Mouse (Mus musculus): ENCODE results near the gene Zfp651. TPM values are rescaled to one million over a fixed set of nuclear protein-coding genes. Genes with fewer than 3 reads are reported as not detected.

The Zfp651 gene
- 13.6 and 14.4 TPM in 2 replicates for polyA plus RNA-seq (2015; fragmentation: Nextera tagmentation; extraction: Ambion mirVana)

GRCm38 (mm10) chr9:121759091-121760081, at the start of gene Zfp651:
Zfp651 (plus strand) TSS chr9:121759330.
- no peaks in the 10 kb centered on the region for H3K27me3 ChIP-seq (ENCODE audit: insufficient read depth, low read length)
- H3K27ac ChIP-seq, result peak within 1 kb of the TSS; percentile 90
- ATAC-seq (replicated peaks; ENCODE audit: low FRiP score, low read depth) (peak; percentile 73), DNase-seq (ENCODE audit: low spot score) (peak; percentile 79)
- H3K9me3 ChIP-seq (replicated peaks; ENCODE audit: low read length), result no peaks in the 10 kb centered on the region
- peaks cover 14% of the 10 kb centered on the region for H3K36me3 ChIP-seq (ENCODE audit: insufficient read depth, low read length)
- 0 out of 2 replicates have a peak, but pooled peaks cover 10% of the 10 kb centered on the region for H3K4me1 ChIP-seq (replicated peaks; ENCODE audit: insufficient read depth, low read length)
- peak within 1 kb of the TSS; percentile 93 for H3K9ac ChIP-seq (ENCODE audit: low read depth, low read length)
- TF ChIP-seq CTCF (IDR thresholded peaks at IDR 0.05; ENCODE audit: low read depth), result 0 out of 2 replicates have a peak, but pooled peaks have one; percentile 14
- WGBS, result under 1% methylated on average over 77 of the region's 97 CpGs
- peak within 1 kb of the TSS; percentile 99 for H3K4me2 ChIP-seq (ENCODE audit: low read length)
- peak within 1 kb of the TSS; percentile 90 for H3K4me3 ChIP-seq (replicated peaks; ENCODE audit: low read depth, low read length)

- WGBS, result 4% methylated on average over 37 of the region's 37 CpGs
Observed at GRCm38 (mm10) chr9:121709898-121710583, 49.1 kb upstream of the Zfp651 start, which contains the start of gene Ss18l2. Ss18l2 (plus strand) TSS chr9:121710329.

GRCm38 (mm10) chr9:121710584-121710975, 48.5 kb upstream of the Zfp651 start:
- Histone ChIP-seq H3K27me3 (ENCODE audit: insufficient read depth, low read length) (no peaks in the 10 kb centered on the region), H3K4me2 (ENCODE audit: low read length) (peak overlapping the region; percentile 78), H3K9me3 (replicated peaks; ENCODE audit: low read length) (no peaks in the 10 kb centered on the region), H3K36me3 (ENCODE audit: insufficient read depth, low read length) (no peaks in the 10 kb centered on the region), H3K9ac (ENCODE audit: low read depth, low read length) (peak overlapping the region; percentile 90), H3K4me1 (replicated peaks; ENCODE audit: insufficient read depth, low read length) (peaks cover 13% of the 10 kb centered on the region), H3K4me3 (replicated peaks; ENCODE audit: low read depth, low read length) (peak overlapping the region; percentile 79), H3K27ac (peak overlapping the region; percentile 95)
- WGBS, result 0% methylated on average over 18 of the region's 18 CpGs
- no peak for TF ChIP-seq CTCF (IDR thresholded peaks at IDR 0.05; ENCODE audit: low read depth)
- ATAC-seq (replicated peaks; ENCODE audit: low FRiP score, low read depth) (peak; percentile 29), DNase-seq (ENCODE audit: low spot score) (peak; percentile 58)

More at GRCm38 (mm10) chr9:121709898-121710583, 49.1 kb upstream of the Zfp651 start, which contains the start of gene Ss18l2:
- no peaks in the 10 kb centered on the region for H3K36me3 ChIP-seq (ENCODE audit: insufficient read depth, low read length)
- no peak for TF ChIP-seq CTCF (IDR thresholded peaks at IDR 0.05; ENCODE audit: low read depth)
- no peaks in the 10 kb centered on the region for H3K27me3 ChIP-seq (ENCODE audit: insufficient read depth, low read length)
- peak within 1 kb of the TSS; percentile 95 for H3K27ac ChIP-seq
- peak within 1 kb of the TSS; percentile 78 for H3K4me2 ChIP-seq (ENCODE audit: low read length)
- peak within 1 kb of the TSS; percentile 79 for H3K4me3 ChIP-seq (replicated peaks; ENCODE audit: low read depth, low read length)
- DNase-seq (ENCODE audit: low spot score) (peak; percentile 99), ATAC-seq (replicated peaks; ENCODE audit: low FRiP score, low read depth) (peak; percentile 98)
- H3K4me1 ChIP-seq (replicated peaks; ENCODE audit: insufficient read depth, low read length), result peaks cover 13% of the 10 kb centered on the region
- H3K9me3 ChIP-seq (replicated peaks; ENCODE audit: low read length), result no peaks in the 10 kb centered on the region
- H3K9ac ChIP-seq (ENCODE audit: low read depth, low read length), result peak within 1 kb of the TSS; percentile 90

- no peak for ATAC-seq (replicated peaks; ENCODE audit: low FRiP score, low read depth)
- H3K9ac ChIP-seq (ENCODE audit: low read depth, low read length), result no peak overlapping the region
- no peaks in the 10 kb centered on the region for H3K36me3 ChIP-seq (ENCODE audit: insufficient read depth, low read length)
- no peaks in the 10 kb centered on the region for H3K9me3 ChIP-seq (replicated peaks; ENCODE audit: low read length)
- no peaks in the 10 kb centered on the region for H3K27me3 ChIP-seq (ENCODE audit: insufficient read depth, low read length)
- DNase-seq (ENCODE audit: low spot score), result no peak
- 85% methylated on average over 2 of the region's 2 CpGs for WGBS
- TF ChIP-seq CTCF (IDR thresholded peaks at IDR 0.05; ENCODE audit: low read depth), result no peak
- no peak overlapping the region for H3K4me2 ChIP-seq (ENCODE audit: low read length)
- H3K4me3 ChIP-seq (replicated peaks; ENCODE audit: low read depth, low read length), result no peak overlapping the region
- 0 out of 2 replicates have a peak, but pooled peaks cover 6% of the 10 kb centered on the region for H3K4me1 ChIP-seq (replicated peaks; ENCODE audit: insufficient read depth, low read length)
- H3K27ac ChIP-seq, result no peak overlapping the region
Observed at GRCm38 (mm10) chr9:121717048-121717447, 42.1 kb upstream of the Zfp651 start.

GRCm38 (mm10) chr9:121718070-121718705, 40.9 kb upstream of the Zfp651 start:
- Histone ChIP-seq H3K27ac (peak overlapping the region; percentile 98), H3K4me3 (replicated peaks; ENCODE audit: low read depth, low read length) (peak overlapping the region; percentile 71; the same call in 1 of the 2 replicates), H3K4me2 (ENCODE audit: low read length) (peak overlapping the region; percentile 49), H3K27me3 (ENCODE audit: insufficient read depth, low read length) (no peaks in the 10 kb centered on the region), H3K9ac (ENCODE audit: low read depth, low read length) (peak overlapping the region; percentile 52), H3K4me1 (replicated peaks; ENCODE audit: insufficient read depth, low read length) (0 out of 2 replicates have a peak, but pooled peaks cover 2% of the 10 kb centered on the region), H3K9me3 (replicated peaks; ENCODE audit: low read length) (no peaks in the 10 kb centered on the region), H3K36me3 (ENCODE audit: insufficient read depth, low read length) (no peaks in the 10 kb centered on the region)
- peak; percentile 5; the same call in 1 of the 2 replicates for ATAC-seq (replicated peaks; ENCODE audit: low FRiP score, low read depth)
- 68% methylated on average over 15 of the region's 15 CpGs for WGBS
- DNase-seq (ENCODE audit: low spot score), result no peak
- TF ChIP-seq CTCF (IDR thresholded peaks at IDR 0.05; ENCODE audit: low read depth), result no peak
